Mouse (Mus musculus): ENCODE results near the gene Epb41l3.

DNA sequence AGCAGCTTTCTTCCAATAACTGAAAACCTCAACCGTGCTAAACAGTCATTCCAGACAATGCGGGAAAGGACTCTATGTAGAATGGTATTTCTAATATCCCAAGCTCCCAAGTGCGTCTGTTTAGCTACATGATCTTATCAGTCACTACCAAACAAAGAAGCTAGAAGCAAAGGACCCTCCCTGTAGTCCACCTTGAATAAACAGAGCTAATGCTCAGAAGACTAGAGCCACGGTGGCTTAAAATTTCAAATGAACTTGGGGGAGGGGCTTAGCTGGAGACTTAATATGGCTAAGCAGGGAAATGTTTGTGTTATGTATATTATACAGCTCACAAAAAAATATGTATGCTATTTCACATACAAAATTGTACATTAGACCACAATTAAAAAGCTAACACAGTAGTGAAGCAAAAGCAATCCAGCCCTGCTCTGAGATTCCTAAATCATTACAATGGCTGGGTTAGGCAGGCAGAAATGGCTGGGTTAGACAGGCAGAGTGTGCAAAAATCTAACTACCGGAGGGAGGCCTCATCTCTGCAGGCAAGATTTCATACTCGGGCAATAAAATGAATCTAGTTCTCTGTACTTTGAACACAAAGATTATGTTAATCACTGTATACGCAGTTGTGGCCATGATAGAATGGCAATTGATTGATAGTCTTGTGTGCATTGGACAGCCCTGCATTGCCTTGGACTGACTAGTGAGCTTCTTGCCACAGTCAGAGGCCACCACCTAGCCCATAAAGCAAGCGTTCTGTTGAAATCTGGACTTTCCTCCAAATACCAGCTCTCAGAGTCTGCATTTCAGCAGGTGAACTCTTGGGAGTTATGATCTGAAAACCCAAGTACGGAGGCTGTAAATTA lies 13.4 kb upstream of the Epb41l3 start:
- no peak for TF ChIP-seq CTCF (IDR thresholded peaks at IDR 0.05; ENCODE audit: insufficient read depth, low read depth, low read length)
- no peak for TF ChIP-seq POLR2A (IDR thresholded peaks at IDR 0.05; ENCODE audit: insufficient read depth, low read depth, low read length)
